Mouse (Mus musculus): ENCODE measurements around the gene Trabd2b. TPM values are rescaled to one million over a fixed set of nuclear protein-coding genes. Genes with fewer than 3 reads are reported as not detected.

Trabd2b gene
- total RNA-seq, 1 experiment: 0.31 TPM

GRCm38 (mm10) chr4:114513149-114513548 is 106.6 kb downstream of the Trabd2b start:
- H3K4me1 ChIP-seq (ENCODE audit: control insufficient read depth in 2 of 2, insufficient read depth in 2 of 2, low read length in 2 of 2, poor library complexity in 1 of 2): no peaks in the 10 kb centered on the region
- H3K27ac ChIP-seq (ENCODE audit: insufficient read depth, low read depth, low read length, poor library complexity, severe bottlenecking): no peak overlapping the region
- no peaks in the 10 kb centered on the region for H3K9me3 ChIP-seq (ENCODE audit: control insufficient read depth, insufficient read depth, low read depth, low read length)
- TF ChIP-seq CHD2 (IDR thresholded peaks at IDR 0.05; ENCODE audit: low read depth, low read length) (no peak), MAFK (IDR thresholded peaks at IDR 0.05; ENCODE audit: insufficient read depth, low read depth, low read length) (no peak), ZC3H11A (IDR thresholded peaks at IDR 0.05; ENCODE audit: borderline replicate concordance, low read depth, low read length) (no peak), ZNF384 (IDR thresholded peaks at IDR 0.05; ENCODE audit: low read depth, low read length) (no peak), HCFC1 (IDR thresholded peaks at IDR 0.05; ENCODE audit: borderline replicate concordance, insufficient read depth, low read length) (no peak)
- no peak for DNase-seq (ENCODE audit: low read depth, low spot score)
- H3K36me3 ChIP-seq (ENCODE audit: control insufficient read depth, insufficient read depth, low read length, poor library complexity, severe bottlenecking): no peaks in the 10 kb centered on the region
- no peak overlapping the region for H3K9ac ChIP-seq (ENCODE audit: insufficient read depth, low read depth, low read length, poor library complexity, severe bottlenecking)
- in situ Hi-C loops (cut with MboI; ENCODE audit: low sequenced_read_pairs in 2 of 2, unreplicated experiment in 2 of 2): no loop called here
- H3K4me3 ChIP-seq (ENCODE audit: insufficient read depth in 1 of 2, low read depth in 1 of 2, low read length in 2 of 2, poor library complexity in 1 of 2, severe bottlenecking in 1 of 2): no peak overlapping the region

GRCm38 (mm10) chr4:114515330-114515771 is 108.8 kb downstream of the Trabd2b start:
- Histone ChIP-seq H3K27ac (ENCODE audit: insufficient read depth, low read depth, low read length, poor library complexity, severe bottlenecking) (no peak overlapping the region), H3K4me1 (ENCODE audit: control insufficient read depth in 2 of 2, insufficient read depth in 2 of 2, low read length in 2 of 2, poor library complexity in 1 of 2) (no peaks in the 10 kb centered on the region), H3K9ac (ENCODE audit: insufficient read depth, low read depth, low read length, poor library complexity, severe bottlenecking) (no peak overlapping the region), H3K36me3 (ENCODE audit: control insufficient read depth, insufficient read depth, low read length, poor library complexity, severe bottlenecking) (no peaks in the 10 kb centered on the region), H3K9me3 (ENCODE audit: control insufficient read depth, insufficient read depth, low read depth, low read length) (no peaks in the 10 kb centered on the region), H3K4me3 (ENCODE audit: insufficient read depth in 1 of 2, low read depth in 1 of 2, low read length in 2 of 2, poor library complexity in 1 of 2, severe bottlenecking in 1 of 2) (no peak overlapping the region)
- no peak for TF ChIP-seq HCFC1 (IDR thresholded peaks at IDR 0.05; ENCODE audit: borderline replicate concordance, insufficient read depth, low read length)
- no peak for TF ChIP-seq ZC3H11A (IDR thresholded peaks at IDR 0.05; ENCODE audit: borderline replicate concordance, low read depth, low read length)
- TF ChIP-seq MAFK (IDR thresholded peaks at IDR 0.05; ENCODE audit: insufficient read depth, low read depth, low read length): no peak
- in situ Hi-C loops (cut with MboI; ENCODE audit: low sequenced_read_pairs in 2 of 2, unreplicated experiment in 2 of 2): no loop called here
- DNase-seq (ENCODE audit: low read depth, low spot score): no peak

GRCm38 (mm10) chr4:114516651-114517050 is 110.1 kb downstream of the Trabd2b start:
- H3K4me3 ChIP-seq (ENCODE audit: insufficient read depth in 1 of 2, low read depth in 1 of 2, low read length in 2 of 2, poor library complexity in 1 of 2, severe bottlenecking in 1 of 2): no peak overlapping the region
- in situ Hi-C loops (cut with MboI; ENCODE audit: low sequenced_read_pairs in 2 of 2, unreplicated experiment in 2 of 2): no loop called here
- no peak for DNase-seq (ENCODE audit: low read depth, low spot score)
- H3K9ac ChIP-seq (ENCODE audit: insufficient read depth, low read depth, low read length, poor library complexity, severe bottlenecking): no peak overlapping the region
- H3K36me3 ChIP-seq (ENCODE audit: control insufficient read depth, insufficient read depth, low read length, poor library complexity, severe bottlenecking): no peaks in the 10 kb centered on the region
- no peak overlapping the region for H3K27ac ChIP-seq (ENCODE audit: insufficient read depth, low read depth, low read length, poor library complexity, severe bottlenecking)
- H3K4me1 ChIP-seq (ENCODE audit: control insufficient read depth in 2 of 2, insufficient read depth in 2 of 2, low read length in 2 of 2, poor library complexity in 1 of 2): no peaks in the 10 kb centered on the region
- TF ChIP-seq ZC3H11A (IDR thresholded peaks at IDR 0.05; ENCODE audit: borderline replicate concordance, low read depth, low read length) (no peak), MAFK (IDR thresholded peaks at IDR 0.05; ENCODE audit: insufficient read depth, low read depth, low read length) (no peak), CHD2 (IDR thresholded peaks at IDR 0.05; ENCODE audit: low read depth, low read length) (no peak), ZNF384 (IDR thresholded peaks at IDR 0.05; ENCODE audit: low read depth, low read length) (no peak), HCFC1 (IDR thresholded peaks at IDR 0.05; ENCODE audit: borderline replicate concordance, insufficient read depth, low read length) (no peak)
- H3K9me3 ChIP-seq (ENCODE audit: control insufficient read depth, insufficient read depth, low read depth, low read length): no peaks in the 10 kb centered on the region

GRCm38 (mm10) chr4:114518061-114518460 is 111.5 kb downstream of the Trabd2b start:
- Histone ChIP-seq H3K9me3 (ENCODE audit: control insufficient read depth, insufficient read depth, low read depth, low read length) (no peaks in the 10 kb centered on the region), H3K9ac (ENCODE audit: insufficient read depth, low read depth, low read length, poor library complexity, severe bottlenecking) (no peak overlapping the region), H3K4me3 (ENCODE audit: insufficient read depth in 1 of 2, low read depth in 1 of 2, low read length in 2 of 2, poor library complexity in 1 of 2, severe bottlenecking in 1 of 2) (no peak overlapping the region), H3K27ac (ENCODE audit: insufficient read depth, low read depth, low read length, poor library complexity, severe bottlenecking) (no peak overlapping the region), H3K36me3 (ENCODE audit: control insufficient read depth, insufficient read depth, low read length, poor library complexity, severe bottlenecking) (no peaks in the 10 kb centered on the region), H3K4me1 (ENCODE audit: control insufficient read depth in 2 of 2, insufficient read depth in 2 of 2, low read length in 2 of 2, poor library complexity in 1 of 2) (peaks cover 0 to under 1% of the 10 kb centered on the region in 2 experiments; a peak in 1 of 4 replicates)
- in situ Hi-C loops (cut with MboI; ENCODE audit: low sequenced_read_pairs in 2 of 2, unreplicated experiment in 2 of 2): no loop called here
- DNase-seq (ENCODE audit: low read depth, low spot score): no peak
- TF ChIP-seq ZNF384 (IDR thresholded peaks at IDR 0.05; ENCODE audit: low read depth, low read length): no peak
- TF ChIP-seq ZC3H11A (IDR thresholded peaks at IDR 0.05; ENCODE audit: borderline replicate concordance, low read depth, low read length): no peak
- TF ChIP-seq MAFK (IDR thresholded peaks at IDR 0.05; ENCODE audit: insufficient read depth, low read depth, low read length): no peak
- no peak for TF ChIP-seq HCFC1 (IDR thresholded peaks at IDR 0.05; ENCODE audit: borderline replicate concordance, insufficient read depth, low read length)
- no peak for TF ChIP-seq CHD2 (IDR thresholded peaks at IDR 0.05; ENCODE audit: low read depth, low read length)

- no peak for DNase-seq (ENCODE audit: low read depth, low spot score)
- H3K4me1 ChIP-seq (ENCODE audit: control insufficient read depth in 2 of 2, insufficient read depth in 2 of 2, low read length in 2 of 2, poor library complexity in 1 of 2): peaks cover 0 to 4% of the 10 kb centered on the region in 2 experiments; a peak in 1 of 4 replicates
- H3K4me3 ChIP-seq (ENCODE audit: insufficient read depth in 1 of 2, low read depth in 1 of 2, low read length in 2 of 2, poor library complexity in 1 of 2, severe bottlenecking in 1 of 2): no peak overlapping the region
- no peak overlapping the region for H3K27ac ChIP-seq (ENCODE audit: insufficient read depth, low read depth, low read length, poor library complexity, severe bottlenecking)
- no peaks in the 10 kb centered on the region for H3K36me3 ChIP-seq (ENCODE audit: control insufficient read depth, insufficient read depth, low read length, poor library complexity, severe bottlenecking)
- H3K9ac ChIP-seq (ENCODE audit: insufficient read depth, low read depth, low read length, poor library complexity, severe bottlenecking): no peak overlapping the region
- H3K9me3 ChIP-seq (ENCODE audit: control insufficient read depth, insufficient read depth, low read depth, low read length): no peaks in the 10 kb centered on the region
- in situ Hi-C loops (cut with MboI; ENCODE audit: low sequenced_read_pairs in 2 of 2, unreplicated experiment in 2 of 2): no loop called here
- TF ChIP-seq CHD2 (IDR thresholded peaks at IDR 0.05; ENCODE audit: low read depth, low read length): no peak
- TF ChIP-seq ZC3H11A (IDR thresholded peaks at IDR 0.05; ENCODE audit: borderline replicate concordance, low read depth, low read length): no peak
- TF ChIP-seq ZNF384 (IDR thresholded peaks at IDR 0.05; ENCODE audit: low read depth, low read length): no peak
Measured at GRCm38 (mm10) chr4:114518571-114518970, 112.0 kb downstream of the Trabd2b start.

All from ES-E14 (cell line).